Comparison of ENCODE assay signal across 8 mouse cellular contexts in the genomic region with DNA sequence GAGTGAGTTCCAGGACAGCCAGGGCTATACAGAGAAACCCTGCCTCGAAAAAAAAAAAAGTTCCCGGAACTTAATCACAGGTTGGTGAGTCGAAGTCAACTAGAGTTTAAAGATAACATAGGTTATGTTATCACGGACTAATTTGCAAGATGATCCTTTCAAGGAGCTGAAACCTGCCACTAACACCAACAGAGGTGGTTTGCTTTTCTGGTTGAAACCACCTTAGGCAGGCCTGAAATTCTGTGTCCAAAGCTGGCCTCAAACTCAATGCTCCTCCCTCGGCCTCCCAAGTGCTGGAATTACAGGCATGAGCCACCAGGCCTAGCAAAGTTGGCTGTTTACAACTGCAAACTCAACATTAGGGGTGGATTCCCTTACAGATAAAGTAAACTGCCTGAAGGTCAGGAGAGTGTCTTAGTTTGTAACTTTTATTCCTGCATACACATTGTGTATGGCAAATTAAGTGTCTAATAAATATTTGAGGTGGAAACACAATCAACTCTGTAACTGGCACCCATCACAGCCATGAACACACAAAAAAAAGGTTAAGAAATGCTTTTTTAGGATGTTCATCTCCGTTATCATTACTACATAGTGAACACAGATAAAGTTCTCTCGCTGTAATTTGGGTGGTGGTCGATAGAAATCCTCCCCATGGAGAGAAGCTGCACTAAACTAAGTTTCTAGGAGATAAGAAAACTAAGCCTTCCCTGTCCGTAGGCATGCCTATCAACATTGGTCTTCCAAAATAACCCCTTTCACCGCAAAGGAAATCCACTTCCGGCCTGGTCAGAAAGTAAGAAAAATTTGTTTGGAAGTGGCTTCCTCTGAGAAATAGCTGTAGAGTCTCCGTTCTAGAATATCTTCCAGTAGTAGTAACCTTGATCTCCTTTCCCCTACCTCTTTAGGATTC. TPM values are rescaled to one million over a fixed set of nuclear protein-coding genes. Genes with fewer than 3 reads are reported as not detected.
DNase-seq lines count a peak whose midpoint lies in the region; ATAC-seq and TF ChIP-seq lines count a peak whose summit lies in the region.

No protein-coding gene starts in this region.

- no peaks in the 10 kb centered on the region for H3K9me3 ChIP-seq in embryonic facial prominence, embryonic 13.5 days
- H3K9me3 ChIP-seq in hindbrain, embryonic 13.5 days = no peaks in the 10 kb centered on the region
- H3K9me3 ChIP-seq in midbrain, embryonic 10.5 days (replicated peaks) = no peaks in the 10 kb centered on the region

- peak overlapping the region; percentile 10; the same call in 1 of the 2 replicates for H3K4me3 ChIP-seq in thymus, adult 2 months (ENCODE audit: control insufficient read depth, insufficient read depth, low read length)
- H3K4me3 ChIP-seq in embryonic facial prominence, embryonic 13.5 days = peak overlapping the region; percentile 69
- peak overlapping the region; percentile 62 for H3K4me3 ChIP-seq in hindbrain, embryonic 13.5 days
- H3K4me3 ChIP-seq in midbrain, embryonic 10.5 days = peak overlapping the region; percentile 61

- peak overlapping the region; percentile 83 for H3K27ac ChIP-seq in thymus, adult 2 months (ENCODE audit: control insufficient read depth, insufficient read depth, low read length)
- H3K27ac ChIP-seq in embryonic facial prominence, embryonic 13.5 days = peak overlapping the region; percentile 88
- peak overlapping the region; percentile 95 for H3K27ac ChIP-seq in hindbrain, embryonic 13.5 days
- H3K27ac ChIP-seq in midbrain, embryonic 10.5 days (replicated peaks) = peak overlapping the region; percentile 93

- peak overlapping the region; percentile 81; the same call in 1 of the 2 replicates for H3K9ac ChIP-seq in embryonic facial prominence, embryonic 13.5 days
- no peak overlapping the region for H3K9ac ChIP-seq in hindbrain, embryonic 13.5 days

- WGBS in thymus, adult 2 months = 22% methylated on average over 12 of the region's 12 CpGs
- WGBS in embryonic facial prominence, embryonic 13.5 days = 59% methylated on average over 12 of the region's 12 CpGs
- 63% methylated on average over 12 of the region's 12 CpGs for WGBS in hindbrain, embryonic 13.5 days
- 67% methylated on average over 12 of the region's 12 CpGs for WGBS in midbrain, embryonic 10.5 days

- ATAC-seq in embryonic facial prominence, embryonic 13.5 days (ENCODE audit: insufficient number of reproducible peaks, insufficient read depth, low FRiP score, low TSS enrichment, low read depth) = no peak
- no peak for ATAC-seq in hindbrain, embryonic 13.5 days (ENCODE audit: low FRiP score)
- ATAC-seq in cerebellum, adult (ENCODE audit: insufficient number of reproducible peaks, low FRiP score, low TSS enrichment) = no peak

- peaks cover 6% of the 10 kb centered on the region for H3K4me1 ChIP-seq in thymus, adult 2 months (replicated peaks; ENCODE audit: control insufficient read depth, insufficient read depth, low read length)
- peaks cover 22% of the 10 kb centered on the region for H3K4me1 ChIP-seq in embryonic facial prominence, embryonic 13.5 days
- peaks cover 46% of the 10 kb centered on the region for H3K4me1 ChIP-seq in hindbrain, embryonic 13.5 days (replicated peaks)
- H3K4me1 ChIP-seq in midbrain, embryonic 10.5 days = peaks cover 48% of the 10 kb centered on the region

- peak; percentile 14 for DNase-seq in thymus, adult 2 months
- no peak for DNase-seq in thymus, postnatal 0 days (ENCODE audit: low spot score)
- DNase-seq in midbrain, embryonic 10.5 days (ENCODE audit: low spot score) = no peak
- DNase-seq in yolk sac, embryonic 10.5 days (ENCODE audit: low spot score) = peak; percentile 58
- DNase-seq in cerebellum, adult 8-10 months = no peak

- peak overlapping the region; percentile 83 for H3K4me2 ChIP-seq in embryonic facial prominence, embryonic 13.5 days
- H3K4me2 ChIP-seq in hindbrain, embryonic 13.5 days = peak overlapping the region; percentile 72

- TF ChIP-seq CTCF in thymus, adult 2 months (IDR thresholded peaks at IDR 0.05; ENCODE audit: borderline replicate concordance, control insufficient read depth, extremely low read depth, insufficient read depth, low read length, poor library complexity) = no peak

- no peak for TF ChIP-seq POLR2A in thymus, adult 2 months (IDR thresholded peaks at IDR 0.05; ENCODE audit: control insufficient read depth, extremely low read depth, insufficient read depth, low read length, poor library complexity)

- H3K27me3 ChIP-seq in thymus, adult 2 months (ENCODE audit: control insufficient read depth, insufficient read depth, low read length) = no peaks in the 10 kb centered on the region
- H3K27me3 ChIP-seq in embryonic facial prominence, embryonic 13.5 days = no peaks in the 10 kb centered on the region
- no peaks in the 10 kb centered on the region for H3K27me3 ChIP-seq in hindbrain, embryonic 13.5 days
- H3K27me3 ChIP-seq in midbrain, embryonic 10.5 days (ENCODE audit: low read depth, poor library complexity, severe bottlenecking) = no peaks in the 10 kb centered on the region

- H3K36me3 ChIP-seq in thymus, adult 2 months (ENCODE audit: control insufficient read depth, insufficient read depth, low read length) = no peaks in the 10 kb centered on the region
- peaks cover 6% of the 10 kb centered on the region for H3K36me3 ChIP-seq in embryonic facial prominence, embryonic 13.5 days
- 0 out of 2 replicates have a peak, but pooled peaks cover 2% of the 10 kb centered on the region for H3K36me3 ChIP-seq in hindbrain, embryonic 13.5 days
- peaks cover 12% of the 10 kb centered on the region for H3K36me3 ChIP-seq in midbrain, embryonic 10.5 days

RNA-seq across cellular contexts. Expression of a gene that starts 0.6 kb away (rescaled TPM):
- polyA plus RNA-seq in thymus, adult 2 months (2012; rRNA removed) = 55.3 and 59.1 TPM in 2 replicates
- 109 and 116 TPM in 2 replicates for polyA plus RNA-seq in thymus, postnatal 0 days (2015; fragmentation: Nextera tagmentation; extraction: Ambion mirVana)
- polyA plus RNA-seq in embryonic facial prominence, embryonic 13.5 days (2015; fragmentation: Nextera tagmentation; extraction: Ambion mirVana) = 119 and 131 TPM in 2 replicates
- 90.2 and 93.1 TPM in 2 replicates for polyA plus RNA-seq in hindbrain, embryonic 13.5 days (2015; fragmentation: Nextera tagmentation; extraction: Ambion mirVana)
- polyA plus RNA-seq in midbrain, embryonic 10.5 days (2016; fragmentation: Nextera tagmentation; extraction: Ambion mirVana) = 138 and 142 TPM in 2 replicates

RNA-seq across cellular contexts. Expression of a gene that starts 0.6 kb away (rescaled TPM):
- 16.4 and 16.9 TPM in 2 replicates for polyA plus RNA-seq in thymus, adult 2 months (2012; rRNA removed)
- polyA plus RNA-seq in thymus, postnatal 0 days (2015; fragmentation: Nextera tagmentation; extraction: Ambion mirVana) = 226 and 240 TPM in 2 replicates
- 177 and 184 TPM in 2 replicates for polyA plus RNA-seq in embryonic facial prominence, embryonic 13.5 days (2015; fragmentation: Nextera tagmentation; extraction: Ambion mirVana)
- polyA plus RNA-seq in hindbrain, embryonic 13.5 days (2015; fragmentation: Nextera tagmentation; extraction: Ambion mirVana) = 91.2 and 94.1 TPM in 2 replicates
- polyA plus RNA-seq in midbrain, embryonic 10.5 days (2016; fragmentation: Nextera tagmentation; extraction: Ambion mirVana) = 150 and 156 TPM in 2 replicates

RNA-seq across cellular contexts. Expression of a gene that starts 32.2 kb away (rescaled TPM):
- polyA plus RNA-seq in thymus, adult 2 months (2012; rRNA removed) = 3.4 and 5.1 TPM in 2 replicates
- 4.7 and 5.4 TPM in 2 replicates for polyA plus RNA-seq in thymus, postnatal 0 days (2015; fragmentation: Nextera tagmentation; extraction: Ambion mirVana)
- polyA plus RNA-seq in embryonic facial prominence, embryonic 13.5 days (2015; fragmentation: Nextera tagmentation; extraction: Ambion mirVana) = 5.3 and 6.7 TPM in 2 replicates
- polyA plus RNA-seq in hindbrain, embryonic 13.5 days (2015; fragmentation: Nextera tagmentation; extraction: Ambion mirVana) = 1.4 and 1.5 TPM in 2 replicates
- 6.3 TPM in 2 replicates for polyA plus RNA-seq in midbrain, embryonic 10.5 days (2016; fragmentation: Nextera tagmentation; extraction: Ambion mirVana)

RNA-seq across cellular contexts. Expression of a gene that starts 56.3 kb away (rescaled TPM):
- polyA plus RNA-seq in thymus, adult 2 months (2012; rRNA removed) = 5.8 and 9.2 TPM in 2 replicates
- 1.4 TPM in 2 replicates for polyA plus RNA-seq in thymus, postnatal 0 days (2015; fragmentation: Nextera tagmentation; extraction: Ambion mirVana)
- polyA plus RNA-seq in embryonic facial prominence, embryonic 13.5 days (2015; fragmentation: Nextera tagmentation; extraction: Ambion mirVana) = 5.3 and 5.6 TPM in 2 replicates
- polyA plus RNA-seq in hindbrain, embryonic 13.5 days (2015; fragmentation: Nextera tagmentation; extraction: Ambion mirVana) = 6.9 and 8.0 TPM in 2 replicates
- 2.7 and 3.7 TPM in 2 replicates for polyA plus RNA-seq in midbrain, embryonic 10.5 days (2016; fragmentation: Nextera tagmentation; extraction: Ambion mirVana)

Comparison
In these comparisons a context has a peak if more than half of its experiments do, and no peak if none do; other contexts are left out.
1. DNase-seq: peak in thymus, adult 2 months (single experiment) and yolk sac, embryonic 10.5 days (single experiment); none in thymus, postnatal 0 days (single experiment), midbrain, embryonic 10.5 days (single experiment) and cerebellum, adult 8-10 months (single experiment).
2. H3K4me3 ChIP-seq: peak in every context shown above with its lines; median percentile 69 in embryonic facial prominence, embryonic 13.5 days; 62 in hindbrain, embryonic 13.5 days; 61 in midbrain, embryonic 10.5 days; 10 in thymus, adult 2 months.
3. Peak in every context shown above with its lines, with median percentiles within 50 percentile points of each other: H3K27ac ChIP-seq.